Mouse (Mus musculus) kidney, adult 2 months (tissue): ENCODE results near the gene Rpl9-ps6.

ENCODE experiments used
- CTCF ChIP-seq: fragments of 200-500 bp; conservative IDR thresholded peaks from 2 replicates; pipeline ENCODE4 v1.5.1; 2011; ENCODE audit warnings: low read depth, mild to moderate bottlenecking, control low read depth, low read length, moderate library complexity, mixed read lengths; ENCODE audit not compliant: insufficient read depth, insufficient read length
- POLR2A ChIP-seq: fragments of 200-500 bp; IDR thresholded peaks from one replicate; pipeline ENCODE4 v1.6.1; 2011; ENCODE audit warnings: low read depth, low read length, control low read depth

DNA sequence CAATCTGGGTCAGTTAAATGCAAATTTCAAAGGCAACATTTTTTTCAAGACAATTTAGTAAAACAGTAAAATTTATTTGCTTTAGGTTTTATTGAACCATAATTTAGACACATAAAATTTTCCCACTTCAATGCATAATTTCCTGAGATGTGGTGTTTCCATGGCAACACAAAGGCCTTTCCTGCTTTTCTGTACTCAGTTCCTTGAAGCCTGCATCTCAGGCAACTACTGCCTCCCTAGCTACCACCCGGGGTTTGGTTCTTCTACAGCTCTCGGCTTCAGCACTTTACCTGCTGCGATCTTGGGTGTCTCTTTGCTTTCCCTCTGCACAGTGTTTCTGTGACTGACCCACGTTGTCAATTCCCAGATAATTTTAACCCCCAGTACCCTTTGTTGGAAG is 14.1 kb downstream of the Rpl9-ps6 start:
- no peak for TF ChIP-seq POLR2A
- no peak for TF ChIP-seq CTCF
